Mouse (Mus musculus): ENCODE results near the gene C1rl. TPM values are rescaled to one million over a fixed set of nuclear protein-coding genes. Genes with fewer than 3 reads are reported as not detected.

C1rl gene
- not detected for total RNA-seq (2023)

DNA sequence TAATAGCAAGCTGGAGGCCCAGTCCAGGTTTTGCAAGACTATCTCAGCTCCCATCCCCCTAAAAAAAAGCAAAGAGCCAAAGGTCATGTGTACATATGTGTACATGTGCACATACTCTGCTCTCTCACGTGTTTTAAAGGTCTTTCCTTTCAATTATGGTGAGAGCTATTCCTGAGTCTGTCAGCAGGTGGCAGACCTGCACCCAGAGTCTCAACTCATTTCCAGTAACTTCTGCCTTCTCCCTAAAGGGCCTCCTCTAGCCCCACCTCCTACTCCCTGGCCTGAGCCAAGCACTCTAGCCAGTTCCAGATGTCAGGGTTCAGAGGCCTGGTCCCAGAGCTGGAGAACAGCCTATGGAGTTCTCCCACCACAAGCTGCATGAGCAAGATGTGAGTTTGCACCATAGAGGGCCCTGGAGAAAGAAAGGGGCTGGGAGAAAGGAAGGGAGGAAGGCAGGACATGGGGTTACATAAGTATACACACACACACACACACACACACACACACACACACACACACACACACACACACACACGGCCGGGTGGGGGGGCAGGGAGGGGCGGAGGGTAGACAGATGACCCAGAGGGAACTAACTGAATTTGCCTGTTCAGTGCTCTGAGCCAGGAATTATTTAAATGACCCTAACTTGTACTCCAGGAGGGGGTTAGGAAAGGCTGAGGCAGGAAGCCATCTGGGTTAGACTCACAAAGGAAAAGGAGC is at the start of gene C1rl:
Gene C1rl (plus strand): TSS at position 272 of the 720 bp plus-strand sequence.

DNA sequence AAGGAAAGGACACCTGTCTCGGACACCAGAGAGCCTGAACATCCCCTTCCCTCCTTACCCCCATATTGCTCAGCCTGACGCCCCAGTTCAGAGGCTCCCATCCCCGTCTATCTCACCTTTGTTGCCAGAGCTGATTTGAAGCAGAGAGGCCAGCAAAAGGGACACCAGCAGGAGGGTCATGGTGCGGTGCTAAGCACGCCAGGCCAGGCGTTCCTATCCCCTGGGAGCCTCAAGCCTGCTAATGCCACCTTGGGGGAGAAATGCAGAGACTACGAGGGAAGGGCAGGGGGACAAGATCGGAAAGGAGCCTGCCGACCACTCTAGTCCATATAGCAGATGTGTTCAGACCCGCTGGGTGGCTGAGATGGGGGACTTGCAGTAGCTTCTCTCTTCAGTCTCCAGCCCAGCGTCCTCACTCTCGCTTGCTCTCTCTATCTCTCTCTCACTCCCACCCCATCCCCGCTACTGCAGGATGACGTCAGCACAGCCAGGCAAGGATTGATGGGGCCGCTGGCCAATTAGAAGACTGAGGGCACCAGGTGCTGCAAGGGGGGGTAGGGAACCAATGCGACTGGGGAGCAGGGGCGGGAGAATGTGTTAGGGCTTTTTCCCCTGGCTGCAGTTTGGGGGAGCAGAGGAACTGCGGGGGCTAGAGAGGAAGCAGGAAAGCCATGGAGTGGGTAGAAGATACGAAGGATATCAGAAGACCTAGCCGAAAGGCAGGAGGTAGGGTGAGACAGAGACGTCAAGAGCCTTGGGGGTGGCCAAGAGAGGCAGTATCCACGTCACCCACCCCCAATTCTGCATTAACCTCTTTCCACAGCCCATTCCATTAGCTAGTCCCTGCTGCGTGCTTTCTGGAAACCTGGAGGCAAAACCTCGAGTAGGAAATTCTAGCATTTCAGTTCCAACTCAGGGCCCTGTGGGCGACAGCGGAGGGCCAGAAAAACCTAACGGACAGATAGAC is 28.3 kb upstream of the C1rl start, which contains the start of gene Clstn3:
Gene Clstn3 (minus strand): TSS at position 490 of the 967 bp plus-strand sequence.

DNA sequence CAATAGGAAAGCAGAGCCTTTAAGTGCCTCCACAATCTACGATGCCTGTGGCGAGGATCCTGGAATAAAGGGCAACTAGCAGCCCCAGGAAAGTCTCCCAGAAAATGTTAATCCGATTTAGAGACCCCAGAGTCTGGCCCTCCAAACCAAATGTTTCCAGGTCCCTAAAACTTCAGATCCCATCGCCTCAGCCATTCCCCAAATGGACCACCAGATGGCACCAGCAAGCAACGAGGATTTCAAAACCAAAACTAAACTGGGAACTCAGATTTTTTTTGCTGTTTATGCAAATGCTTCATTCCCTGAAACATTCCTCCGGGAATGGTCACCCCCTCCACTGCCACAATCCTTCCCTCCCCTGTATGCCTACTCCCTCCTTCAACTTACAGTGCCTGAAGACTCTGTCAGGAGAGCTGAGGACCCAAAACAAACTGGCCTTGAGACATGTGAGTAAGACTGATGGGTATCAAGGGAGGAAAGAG is 19.5 kb downstream of the C1rl start, which contains the start of gene C1ra:
Gene C1ra (plus strand): TSS at position 51 of the 482 bp plus-strand sequence.

DNA sequence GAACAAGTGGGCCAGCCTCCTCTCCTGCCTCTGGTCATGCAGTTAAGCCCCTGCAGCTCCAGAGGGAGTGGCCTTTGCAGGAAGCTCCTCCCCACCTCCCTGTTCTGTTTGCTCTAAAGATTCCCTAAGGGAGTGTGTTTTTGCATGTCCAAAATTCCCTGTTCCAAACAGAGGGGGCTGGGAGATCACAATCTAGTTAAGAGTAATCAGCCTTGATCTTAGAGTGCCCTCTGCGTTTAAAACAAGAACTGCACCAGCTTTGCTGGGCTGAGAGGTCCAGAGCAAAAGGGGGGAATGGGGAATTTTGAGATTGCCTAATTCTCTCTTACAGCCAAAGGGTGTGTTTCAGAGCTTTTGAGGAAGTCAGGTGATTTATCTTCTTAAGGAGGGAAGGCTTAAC is 49.4 kb downstream of the C1rl start, which contains the start of gene C1s1:
Gene C1s1 (minus strand): TSS at position 76 of the 400 bp plus-strand sequence.

Other genes starting within 250 kb of the C1rl start
- 1 to 10 TPM; 1.0 to 2.9 TPM for gene Cd163, start 188.5 kb upstream of the C1rl start, total RNA-seq (2023)
- gene Pex5, start 78.0 kb upstream of the C1rl start, total RNA-seq (2023) = 10 to 100 TPM; 45.0 to 45.4 TPM
- gene Clstn3, start 28.3 kb upstream of the C1rl start, total RNA-seq (2023) = 1 to 10 TPM; 1.3 to 3.7 TPM
- gene C1ra, start 19.3 kb downstream of the C1rl start, total RNA-seq (2023) = under 1 TPM in 1 of 2 experiments, not detected in 1; 0.30 TPM
- gene C1s1, start 49.2 kb downstream of the C1rl start, total RNA-seq (2023) = under 1 TPM in 1 of 2 experiments, not detected in 1; 0.83 TPM
- gene C1rb, start 77.2 kb downstream of the C1rl start, total RNA-seq (2023) = not detected
- not detected for gene C1s2, start 143.0 kb downstream of the C1rl start, total RNA-seq (2023)
- 10 to 100 TPM; 55.1 to 60.9 TPM for gene Lpcat3, start 169.9 kb downstream of the C1rl start, total RNA-seq (2023)
- gene Emg1, start 219.1 kb downstream of the C1rl start, total RNA-seq (2023) = 100 to 1,000 TPM; 125 to 132 TPM
- 100 to 1,000 TPM; 226 to 235 TPM for gene Phb2, start 219.2 kb downstream of the C1rl start, total RNA-seq (2023)
- gene Ptpn6, start 245.6 kb downstream of the C1rl start, total RNA-seq (2023) = 100 to 1,000 TPM; 669 to 751 TPM
- 100 to 1,000 TPM; 246 to 277 TPM for gene Grcc10, start 248.3 kb downstream of the C1rl start, total RNA-seq (2023)